Mouse (Mus musculus): ENCODE measurements around the gene Ovol3.
A peak's percentile ranks its signal among the peaks of the same experiment; 100 is the strongest.
"Not testable (repeated sequence)": the region's sequence is repeated elsewhere in the genome, so short reads cannot be mapped to it uniquely, and the experiment has no call there.

Gene Ovol3

GRCm38 (mm10) chr7:30224206-30224605, 11.3 kb downstream of the Ovol3 start:
- no peak for DNase-seq (ENCODE audit: low spot score in 2 of 2)

GRCm38 (mm10) chr7:30222205-30222604, 13.3 kb downstream of the Ovol3 start:
- no peak for DNase-seq (ENCODE audit: low spot score in 2 of 2)

GRCm38 (mm10) chr7:30221433-30221832, 14.1 kb downstream of the Ovol3 start:
- DNase-seq (ENCODE audit: low spot score in 2 of 2), result no peak

GRCm38 (mm10) chr7:30220008-30220356, 15.5 kb downstream of the Ovol3 start:
- no peak for DNase-seq (ENCODE audit: low spot score in 2 of 2)

GRCm38 (mm10) chr7:30219293-30220007, 16.1 kb downstream of the Ovol3 start:
- DNase-seq (ENCODE audit: low spot score in 2 of 2), result peak in 1 of 2 experiments; percentile 26

GRCm38 (mm10) chr7:30217277-30217676, 18.2 kb downstream of the Ovol3 start:
- DNase-seq (ENCODE audit: low spot score in 2 of 2), result no peak

GRCm38 (mm10) chr7:30216723-30217151, 18.8 kb downstream of the Ovol3 start:
- DNase-seq (ENCODE audit: low spot score in 2 of 2), result peak; percentile 55 to 61

GRCm38 (mm10) chr7:30215875-30216274, 19.6 kb downstream of the Ovol3 start:
- no peak for DNase-seq (ENCODE audit: low spot score in 2 of 2)

GRCm38 (mm10) chr7:30213881-30214280, 21.6 kb downstream of the Ovol3 start:
- no peak for DNase-seq (ENCODE audit: low spot score in 2 of 2)

- no peak for DNase-seq (ENCODE audit: low spot score in 2 of 2)
Observed at GRCm38 (mm10) chr7:30211025-30211424, 24.5 kb downstream of the Ovol3 start.

- DNase-seq (ENCODE audit: low spot score in 2 of 2), result not testable (repeated sequence)
Observed at GRCm38 (mm10) chr7:30206364-30206763, 29.2 kb downstream of the Ovol3 start.

GRCm38 (mm10) chr7:30205383-30205782, 30.1 kb downstream of the Ovol3 start:
- peak in 1 of 2 experiments; percentile 63 for DNase-seq (ENCODE audit: low spot score in 2 of 2)

- no peak for DNase-seq (ENCODE audit: low spot score in 2 of 2)
Observed at GRCm38 (mm10) chr7:30204380-30204779, 31.1 kb downstream of the Ovol3 start.

GRCm38 (mm10) chr7:30202895-30203690, 32.4 kb downstream of the Ovol3 start:
- DNase-seq (ENCODE audit: low spot score in 2 of 2), result no peak

- DNase-seq (ENCODE audit: low spot score in 2 of 2), result not testable (repeated sequence)
Observed at GRCm38 (mm10) chr7:30200661-30201060, 34.9 kb downstream of the Ovol3 start.

- no peak for DNase-seq (ENCODE audit: low spot score in 2 of 2)
Observed at GRCm38 (mm10) chr7:30200200-30200599, 35.3 kb downstream of the Ovol3 start.

GRCm38 (mm10) chr7:30199498-30200139, 35.9 kb downstream of the Ovol3 start:
- DNase-seq (ENCODE audit: low spot score in 2 of 2), result no peak

GRCm38 (mm10) chr7:30198481-30198971, 37.0 kb downstream of the Ovol3 start, which contains the start of gene Capns1:
Capns1 (minus strand) TSS chr7:30198811.
- DNase-seq (ENCODE audit: low spot score in 2 of 2), result peak; percentile 47 to 59

GRCm38 (mm10) chr7:30197592-30198129, 37.9 kb downstream of the Ovol3 start:
- no peak for DNase-seq (ENCODE audit: low spot score in 2 of 2)

- no peak for DNase-seq (ENCODE audit: low spot score in 2 of 2)
Observed at GRCm38 (mm10) chr7:30196171-30196570, 39.4 kb downstream of the Ovol3 start.

- DNase-seq (ENCODE audit: low spot score in 2 of 2), result no peak
Observed at GRCm38 (mm10) chr7:30195461-30195860, 40.1 kb downstream of the Ovol3 start.

- peak; percentile 92 to 95 for DNase-seq (ENCODE audit: low spot score in 2 of 2)
Observed at GRCm38 (mm10) chr7:30194884-30195283, 40.6 kb downstream of the Ovol3 start.

Measured in frontal cortex, postnatal 36 days (tissue).